In genomic region chr7:19175708-19176515, GRCm38 (mm10) we compare ENCODE assay signal across 8 mouse cellular contexts. TPM values are rescaled to one million over a fixed set of nuclear protein-coding genes. Genes with fewer than 3 reads are reported as not detected.
DNase-seq lines count a peak whose midpoint lies in the region; ATAC-seq and TF ChIP-seq lines count a peak whose summit lies in the region.

Eml2 (plus strand) TSS chr7:19176421.

- no peak within 1 kb of the TSS; the same call in 1 of the 2 replicates for H3K4me2 ChIP-seq in intestine, postnatal 0 days (replicated peaks; ENCODE audit: low read depth)
- peak within 1 kb of the TSS; percentile 74 for H3K4me2 ChIP-seq in midbrain, embryonic 13.5 days (replicated peaks)

- peaks cover 48% of the 10 kb centered on the region for H3K27me3 ChIP-seq in intestine, postnatal 0 days (replicated peaks; ENCODE audit: control insufficient read depth, insufficient read depth, low read length)
- peaks cover 38% of the 10 kb centered on the region for H3K27me3 ChIP-seq in midbrain, embryonic 13.5 days
- peaks cover 7% of the 10 kb centered on the region for H3K27me3 ChIP-seq in testis, adult 2 months (ENCODE audit: control insufficient read depth, insufficient read depth, low read length)

- 2% methylated on average over 30 of the region's 30 CpGs for WGBS in intestine, postnatal 0 days
- under 1% methylated on average over 30 of the region's 30 CpGs for WGBS in midbrain, embryonic 13.5 days

- TF ChIP-seq POLR2A in testis, adult 2 months (IDR thresholded peaks at IDR 0.05; ENCODE audit: control insufficient read depth, low read depth, low read length) = no peak

- ATAC-seq in intestine, postnatal 0 days = peak; percentile 34; the same call in 1 of the 2 replicates
- ATAC-seq in midbrain, embryonic 13.5 days = peak; percentile 96

- H3K9me3 ChIP-seq in intestine, postnatal 0 days (ENCODE audit: control insufficient read depth) = 0 out of 2 replicates have a peak, but pooled peaks cover 4% of the 10 kb centered on the region
- H3K9me3 ChIP-seq in midbrain, embryonic 13.5 days = no peaks in the 10 kb centered on the region

- intact Hi-C loops in gastrocnemius, postnatal 36 days (cut with DNase I) = loop anchor here (5.0 kb wide), 3 partner anchors 106 to 166 kb away; partner anchors contain the start of genes Ercc1, Ppm1n and Rtn2
- intact Hi-C loops in left cerebral cortex, postnatal 4 days (cut with DNase I) = no loop called here

- 0 out of 2 replicates have a peak within 1 kb of the TSS, but pooled peaks have one; percentile 12 for H3K4me3 ChIP-seq in intestine, postnatal 0 days (ENCODE audit: low read depth, low read length)
- H3K4me3 ChIP-seq in midbrain, embryonic 13.5 days (replicated peaks) = peak within 1 kb of the TSS; percentile 69
- peak within 1 kb of the TSS; percentile 84 for H3K4me3 ChIP-seq in testis, adult 2 months (ENCODE audit: control insufficient read depth, low read depth, low read length)

- DNase-seq in gastrocnemius, adult 18-20 months (ENCODE audit: low spot score) = peak; percentile 68
- DNase-seq in gastrocnemius, postnatal 36 days = no peak
- peak; percentile 68 for DNase-seq in embryo, embryonic 10 days (ENCODE audit: low spot score)
- DNase-seq in gonadal fat pad, adult 2 months (ENCODE audit: low read depth) = no peak
- peak; percentile 75 for DNase-seq in left cerebral cortex, postnatal 4 days

- no peaks in the 10 kb centered on the region for H3K4me1 ChIP-seq in intestine, postnatal 0 days (replicated peaks; ENCODE audit: control insufficient read depth, insufficient read depth, low read length)
- peaks cover 54% of the 10 kb centered on the region for H3K4me1 ChIP-seq in midbrain, embryonic 13.5 days (replicated peaks)
- H3K4me1 ChIP-seq in testis, adult 2 months (ENCODE audit: control insufficient read depth, insufficient read depth, low read length) = peaks cover 46% of the 10 kb centered on the region

- H3K36me3 ChIP-seq in intestine, postnatal 0 days (ENCODE audit: control insufficient read depth, insufficient read depth) = no peaks in the 10 kb centered on the region
- H3K36me3 ChIP-seq in midbrain, embryonic 13.5 days = no peaks in the 10 kb centered on the region
- H3K36me3 ChIP-seq in testis, adult 2 months (ENCODE audit: control insufficient read depth, insufficient read depth, low read length) = no peaks in the 10 kb centered on the region

- no peak for TF ChIP-seq CTCF in intestine, postnatal 0 days (IDR thresholded peaks at IDR 0.05; ENCODE audit: low read depth)
- TF ChIP-seq CTCF in testis, adult 2 months (IDR thresholded peaks at IDR 0.05; ENCODE audit: control insufficient read depth, insufficient read depth, insufficient replicate concordance, low read depth, low read length) = no peak

- H3K27ac ChIP-seq in intestine, postnatal 0 days (ENCODE audit: low read depth, low read length) = no peak within 1 kb of the TSS
- H3K27ac ChIP-seq in midbrain, embryonic 13.5 days = peak within 1 kb of the TSS; percentile 77
- H3K27ac ChIP-seq in testis, adult 2 months (ENCODE audit: control insufficient read depth, insufficient read depth, low read depth, low read length) = no peak within 1 kb of the TSS

- no peak within 1 kb of the TSS for H3K9ac ChIP-seq in intestine, postnatal 0 days (ENCODE audit: low read depth, low read length)
- H3K9ac ChIP-seq in midbrain, embryonic 13.5 days (replicated peaks) = peak within 1 kb of the TSS; percentile 79

RNA-seq across cellular contexts. Expression of gene Eml2, which starts in this region (rescaled TPM):
- 10 to 100 TPM; 13.9 to 15.0 TPM for total RNA-seq in gastrocnemius, adult 18-20 months (2021)
- 1 to 10 TPM; 9.6 to 10.0 TPM for total RNA-seq in gastrocnemius, postnatal 36 days (2021)
- 47.5 and 48.5 TPM in 2 replicates for polyA plus RNA-seq in gonadal fat pad, adult 2 months (2012; rRNA removed)
- 5.0 and 5.1 TPM in 2 replicates for polyA plus RNA-seq in intestine, postnatal 0 days (2015; fragmentation: Nextera tagmentation; extraction: Ambion mirVana)
- total RNA-seq in left cerebral cortex, postnatal 4 days (2021) = 100 to 1,000 TPM; 102 to 106 TPM
- 6.3 and 10.0 TPM in 2 replicates for polyA plus RNA-seq in midbrain, embryonic 13.5 days (2015; fragmentation: Nextera tagmentation; extraction: Ambion mirVana)
- 11.1 and 12.9 TPM in 2 replicates for polyA plus RNA-seq in testis, adult 2 months (2012; rRNA removed)

Comparison
In these comparisons a context has a peak if more than half of its experiments do, and no peak if none do; other contexts are left out.
1. RNA of gene Eml2 (total RNA-seq): 102 to 106 TPM in left cerebral cortex, postnatal 4 days; 13.9 to 15.0 TPM in gastrocnemius, adult 18-20 months and 9.6 to 10.0 TPM in gastrocnemius, postnatal 36 days; every median in the first group is over 4 times any median in the second.
2. DNase-seq: peak in gastrocnemius, adult 18-20 months (single experiment), embryo, embryonic 10 days (single experiment) and left cerebral cortex, postnatal 4 days (single experiment); none in gastrocnemius, postnatal 36 days (0 of 2) and gonadal fat pad, adult 2 months (single experiment).
3. H3K4me3 ChIP-seq: peak in every context shown above with its lines; median percentile 84 in testis, adult 2 months; 69 in midbrain, embryonic 13.5 days; 12 in intestine, postnatal 0 days.